15 mouse cellular contexts compared by ENCODE assay signal in genomic region chr8:118062736-118063135, GRCm38 (mm10).
DNase-seq lines count a peak whose midpoint lies in the region.
"Had no signal": no experiment of that assay in that cellular context is flagged by ENCODE, and none has a peak within 500 bp of the region (broad histone marks: within the 10 kb centered on the region; RNA-seq: fewer than 3 reads in every experiment).

No protein-coding gene starts in this region.

- DNase-seq in heart, adult 11 months = peak; percentile 57
- no peak for DNase-seq in heart, postnatal 25 days (ENCODE audit: low spot score)
- peak; percentile 49 for DNase-seq in WW6 (ENCODE audit: low read depth, low spot score)
- DNase-seq in adrenal gland, adult 8-10 months = no peak
- DNase-seq in retina, embryonic 14.5 days (ENCODE audit: low spot score) = no peak
- DNase-seq: adrenal gland, adult 2 months; adrenal gland, postnatal 14 days; adrenal gland, postnatal 36 days; B cell, adult 2 months; cerebellum, adult 11-12 months; cerebellum, adult 2 months; cerebellum, adult 9-10 months; cerebellum, postnatal 10 days; cerebellum, postnatal 25 days; forebrain, postnatal 0 days had no signal

- intact Hi-C loops in heart, postnatal 25 days (cut with DNase I) = no loop called here

Comparison
In these comparisons a context has a peak if more than half of its experiments do, and no peak if none do; other contexts are left out.
1. DNase-seq: peak in heart, adult 11 months (single experiment) and WW6 (single experiment); none in heart, postnatal 25 days (single experiment), adrenal gland, adult 8-10 months (single experiment) and retina, embryonic 14.5 days (single experiment).